In genomic region chr6:134494828-134495698, GRCm38 (mm10) we compare ENCODE assay signal across 11 mouse cellular contexts.
A peak's percentile ranks its signal among the peaks of the same experiment; 100 is the strongest.
DNase-seq lines count a peak whose midpoint lies in the region; ATAC-seq and TF ChIP-seq lines count a peak whose summit lies in the region.
"Had no signal": no experiment of that assay in that cellular context is flagged by ENCODE, and none has a peak within 500 bp of the region (broad histone marks: within the 10 kb centered on the region; RNA-seq: fewer than 3 reads in every experiment).

No protein-coding gene starts in this region.

- no peak for TF ChIP-seq CTCF in kidney, adult 2 months (conservative IDR thresholded peaks at IDR 0.05; ENCODE audit: insufficient read depth, insufficient read length, low read depth, low read length)
- TF ChIP-seq CTCF in gastrocnemius, adult 2 months (IDR thresholded peaks at IDR 0.05), result no peak

- TF ChIP-seq POLR2A in kidney, adult 2 months (IDR thresholded peaks at IDR 0.05; ENCODE audit: low read depth, low read length), result no peak

- peaks cover 32% of the 10 kb centered on the region for H3K4me1 ChIP-seq in kidney, adult 2 months (ENCODE audit: control insufficient read depth, insufficient read depth, low read length)
- H3K4me1 ChIP-seq in neural tube, embryonic 13.5 days (replicated peaks), result peaks cover 24% of the 10 kb centered on the region

- H3K27ac ChIP-seq in kidney, adult 2 months (ENCODE audit: insufficient read depth, low read depth, low read length), result no peak overlapping the region
- H3K27ac ChIP-seq in neural tube, embryonic 13.5 days (replicated peaks), result peak overlapping the region; percentile 33; the same call in 1 of the 2 replicates
- no peak overlapping the region for H3K27ac ChIP-seq in gastrocnemius, adult 2 months
- H3K27ac ChIP-seq: liver, embryonic 15.5 days had no signal

- H3K4me3 ChIP-seq in kidney, adult 2 months (ENCODE audit: insufficient read depth, low read depth, low read length), result no peak overlapping the region
- H3K4me3 ChIP-seq in neural tube, embryonic 13.5 days, result no peak overlapping the region
- H3K4me3 ChIP-seq in gastrocnemius, adult 2 months, result no peak overlapping the region
- H3K4me3 ChIP-seq: liver, embryonic 15.5 days had no signal

- intact Hi-C loops in gastrocnemius, adult 2 months (cut with DNase I), result no loop called here

- H3K9ac ChIP-seq in neural tube, embryonic 13.5 days, result no peak overlapping the region
- H3K9ac ChIP-seq: liver, embryonic 15.5 days had no signal

- 66% methylated on average over 8 of the region's 8 CpGs for WGBS in kidney, adult 2 months
- WGBS in neural tube, embryonic 13.5 days, result 71% methylated on average over 8 of the region's 8 CpGs

- no peak overlapping the region for H3K4me2 ChIP-seq in neural tube, embryonic 13.5 days
- H3K4me2 ChIP-seq: liver, embryonic 15.5 days had no signal

- ATAC-seq in neural tube, embryonic 13.5 days (ENCODE audit: low read depth), result peak; percentile 47; the same call in 1 of the 2 replicates

- H3K36me3 ChIP-seq in kidney, adult 2 months (ENCODE audit: control insufficient read depth, insufficient read depth, low read length), result no peaks in the 10 kb centered on the region; the same call in 1 of the 2 replicates
- peaks cover 10% of the 10 kb centered on the region for H3K36me3 ChIP-seq in neural tube, embryonic 13.5 days

- peak; percentile 33 for DNase-seq in kidney, adult 2 months
- DNase-seq in kidney, adult 18-20 months, result no peak
- DNase-seq in neural tube, embryonic 10.5 days (ENCODE audit: extremely low spot score, low spot score), result no peak
- DNase-seq in fat pad, adult 2 months (ENCODE audit: extremely low read depth, low read depth, low spot score), result peak; percentile 95
- peak; percentile 20 for DNase-seq in mesoderm, embryonic 11.5 days (ENCODE audit: low read depth, low spot score)
- DNase-seq in spleen, postnatal 10 days (ENCODE audit: low spot score in 2 of 2), result no peak
- no peak for DNase-seq in gastrocnemius, adult 2 months
- DNase-seq: embryo, embryonic 11 days; heart, adult 11 months had no signal

- no peaks in the 10 kb centered on the region for H3K27me3 ChIP-seq in kidney, adult 2 months (replicated peaks; ENCODE audit: control insufficient read depth, insufficient read depth, low read length)
- H3K27me3 ChIP-seq in neural tube, embryonic 13.5 days, result no peaks in the 10 kb centered on the region
- H3K27me3 ChIP-seq: liver, embryonic 15.5 days had no signal

- no peaks in the 10 kb centered on the region for H3K9me3 ChIP-seq in neural tube, embryonic 13.5 days
- H3K9me3 ChIP-seq: liver, embryonic 15.5 days had no signal

Comparison
In these comparisons a context has a peak if more than half of its experiments do, and no peak if none do; other contexts are left out.
1. DNase-seq: peak in kidney, adult 2 months (single experiment), fat pad, adult 2 months (single experiment) and mesoderm, embryonic 11.5 days (single experiment); none in kidney, adult 18-20 months (single experiment), neural tube, embryonic 10.5 days (single experiment), spleen, postnatal 10 days (0 of 2) and gastrocnemius, adult 2 months (single experiment).